In genomic region chr2:76421411-76421924, GRCm38 (mm10) we compare ENCODE assay signal across 12 mouse cellular contexts.
"Had no signal": no experiment of that assay in that cellular context is flagged by ENCODE, and none has a peak within 500 bp of the region (broad histone marks: within the 10 kb centered on the region; RNA-seq: fewer than 3 reads in every experiment).

No protein-coding gene starts in this region.

- DNase-seq: lung, adult 18-20 months; lung, embryonic 14.5 days; lung, postnatal 10 days; lung, postnatal 4 days; retina, postnatal 1 day; right cerebral cortex, adult 18-20 months; right cerebral cortex, postnatal 25 days; right cerebral cortex, postnatal 4 days; spleen, adult 18-20 months; thymus, adult 2 months had no signal

- ATAC-seq: midbrain, embryonic 13.5 days; midbrain, embryonic 15.5 days had no signal
